Mouse (Mus musculus) hindbrain, embryonic 11.5 days (tissue): Measurements from ENCODE around the gene Rflna. TPM values are rescaled to one million over a fixed set of nuclear protein-coding genes. Genes with fewer than 3 reads are reported as not detected.

Experiments
- polyA plus RNA-seq: library from polyadenylated mRNA; unstranded; fragments of >200 nt; fragmentation: Nextera tagmentation; extraction: Ambion mirVana; gene quantifications from 2 replicates; pipeline ENCODE4 v1.2.1, GENCODE M21; 2014

The Rflna gene
- polyA plus RNA-seq, 1 experiment from 2014 or later = 9.2 TPM

Other genes starting within 250 kb of the Rflna start
- 14.7 and 21.1 TPM in 2 replicates for gene Ccdc92, start 140.8 kb upstream of the Rflna start, polyA plus RNA-seq
- gene Zfp664, start 140.5 kb upstream of the Rflna start, polyA plus RNA-seq = 150 and 168 TPM in 2 replicates
- gene Ncor2, start 176.0 kb downstream of the Rflna start, polyA plus RNA-seq = 14.5 and 21.2 TPM in 2 replicates